Mouse (Mus musculus) MEL (cell line): ENCODE results near the gene 1810065E05Rik.

Experiments used
- CTCF ChIP-seq, 3 experiments: IDR thresholded peaks in 2 of 3; conservative IDR thresholded peaks in 1 of 3; 2 replicates each; pipeline ENCODE4 v1.5.1; 2011 to 2012; ENCODE audit warnings: low read length in 3 of 3, low read depth in 2 of 3, mild to moderate bottlenecking in 2 of 3, improper control_type of control experiment in 1 of 3, inconsistent platforms in 1 of 3, mixed read lengths in 1 of 3, moderate library complexity in 1 of 3; ENCODE audit not compliant: control insufficient read depth in 1 of 3, insufficient read depth in 1 of 3, poor library complexity in 1 of 3, severe bottlenecking in 1 of 3
- E2F4 ChIP-seq: IDR thresholded peaks from 2 replicates; pipeline ENCODE4 v1.6.1; 2011; ENCODE audit warnings: low read depth, low read length, improper control_type of control experiment, borderline replicate concordance
- EP300 ChIP-seq, 2 experiments: IDR thresholded peaks; 2 replicates each; pipeline ENCODE4 v1.6.1; 2011; ENCODE audit warnings: improper control_type of control experiment in 2 of 2, low read length in 2 of 2, low read depth in 1 of 2, mild to moderate bottlenecking in 1 of 2
- KAT2A ChIP-seq: conservative IDR thresholded peaks from 2 replicates; pipeline ENCODE4 v1.6.1; 2012; ENCODE audit warnings: low read depth, low read length, improper control_type of control experiment, inconsistent platforms
- MAFK ChIP-seq: IDR thresholded peaks from 2 replicates; pipeline ENCODE4 v1.6.1; 2011; ENCODE audit warnings: low read depth, mild to moderate bottlenecking, low read length, improper control_type of control experiment, borderline replicate concordance
- NRF1 ChIP-seq: IDR thresholded peaks from 2 replicates; pipeline ENCODE4 v1.6.1; 2014; ENCODE audit warnings: low read depth, mild to moderate bottlenecking, inconsistent platforms, low read length, improper control_type of control experiment, moderate library complexity; ENCODE audit not compliant: poor library complexity, insufficient read depth, severe bottlenecking
- POLR2AphosphoS2 ChIP-seq: IDR thresholded peaks from 2 replicates; pipeline ENCODE4 v1.6.1; 2011; ENCODE audit warnings: low read length, improper control_type of control experiment
- RAD21 ChIP-seq: IDR thresholded peaks from 2 replicates; pipeline ENCODE4 v1.6.1; 2011; ENCODE audit warnings: mild to moderate bottlenecking, low read depth, low read length, improper control_type of control experiment
- ZC3H11A ChIP-seq: IDR thresholded peaks from 2 replicates; pipeline ENCODE4 v1.6.1; 2012; ENCODE audit warnings: low read depth, mild to moderate bottlenecking, inconsistent platforms, low read length, improper control_type of control experiment

GRCm38 (mm10) chr11:58420815-58421214, at the start of gene 1810065E05Rik:
- TF ChIP-seq MAFK (no peak), CTCF (IDR thresholded peaks at IDR 0.05 in 2 of 3, conservative IDR thresholded peaks at IDR 0.05 in 1 of 3; ENCODE audit: control insufficient read depth in 1 of 3, insufficient read depth in 1 of 3, low read depth in 2 of 3, low read length in 3 of 3, poor library complexity in 1 of 3, severe bottlenecking in 1 of 3) (no peak), RAD21 (no peak), NRF1 (no peak), POLR2AphosphoS2 (no peak), ZC3H11A (no peak), EP300 (IDR thresholded peaks at IDR 0.05; ENCODE audit: low read depth in 1 of 2, low read length in 2 of 2) (no peak), KAT2A (no peak), E2F4 (no peak)
